Mouse (Mus musculus) CD4-positive helper T cell, adult 2 months (primary cell): ENCODE measurements around the gene Hpcal1.

ENCODE experiments used
- DNase-seq: peaks from one replicate; pipeline ENCODE4 v3.0.0-alpha.2; 2012; ENCODE audit warnings: low read depth, missing footprints, low spot score

Gene Hpcal1

DNA sequence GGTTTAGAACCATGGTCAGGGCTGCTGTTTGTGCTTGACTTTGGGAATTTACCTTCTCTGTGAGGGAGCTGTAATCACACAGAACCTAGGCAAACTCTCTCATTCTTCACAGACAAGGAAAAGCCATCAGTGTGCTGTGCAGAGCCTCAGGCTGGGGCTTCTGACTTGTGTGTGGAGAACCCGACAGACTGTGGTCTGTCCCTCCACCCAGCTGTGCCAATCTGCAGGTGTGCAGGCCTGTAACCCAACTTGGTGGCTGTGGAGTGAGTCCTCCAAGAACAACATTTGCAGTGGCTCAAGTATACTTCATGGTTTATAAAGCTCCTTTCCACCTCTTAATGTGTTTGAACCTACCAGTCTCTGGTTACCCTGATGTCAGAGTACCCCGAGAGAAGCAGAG, 4.5 kb upstream of the Hpcal1 start:
- DNase-seq = no peak

DNA sequence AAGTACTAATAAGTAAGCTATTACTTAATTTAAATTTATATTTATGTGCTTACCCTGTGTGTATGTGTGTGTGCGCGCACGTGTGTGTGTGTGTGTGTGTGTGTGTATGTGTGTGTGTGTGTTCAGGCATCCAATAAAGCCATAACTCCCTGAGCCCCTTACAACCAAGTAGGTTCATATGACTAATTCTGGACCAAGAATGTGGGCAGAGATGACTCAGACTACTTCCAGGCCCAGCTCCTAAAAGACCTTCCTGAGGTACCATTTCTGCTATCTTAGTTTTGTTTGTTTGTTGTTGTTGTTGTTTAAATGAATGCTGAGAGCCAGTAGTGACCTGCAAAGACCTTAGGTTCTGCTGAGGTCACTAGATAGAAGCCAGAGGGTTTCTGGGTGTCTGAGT, 1.7 kb upstream of the Hpcal1 start:
- no peak for DNase-seq

DNA sequence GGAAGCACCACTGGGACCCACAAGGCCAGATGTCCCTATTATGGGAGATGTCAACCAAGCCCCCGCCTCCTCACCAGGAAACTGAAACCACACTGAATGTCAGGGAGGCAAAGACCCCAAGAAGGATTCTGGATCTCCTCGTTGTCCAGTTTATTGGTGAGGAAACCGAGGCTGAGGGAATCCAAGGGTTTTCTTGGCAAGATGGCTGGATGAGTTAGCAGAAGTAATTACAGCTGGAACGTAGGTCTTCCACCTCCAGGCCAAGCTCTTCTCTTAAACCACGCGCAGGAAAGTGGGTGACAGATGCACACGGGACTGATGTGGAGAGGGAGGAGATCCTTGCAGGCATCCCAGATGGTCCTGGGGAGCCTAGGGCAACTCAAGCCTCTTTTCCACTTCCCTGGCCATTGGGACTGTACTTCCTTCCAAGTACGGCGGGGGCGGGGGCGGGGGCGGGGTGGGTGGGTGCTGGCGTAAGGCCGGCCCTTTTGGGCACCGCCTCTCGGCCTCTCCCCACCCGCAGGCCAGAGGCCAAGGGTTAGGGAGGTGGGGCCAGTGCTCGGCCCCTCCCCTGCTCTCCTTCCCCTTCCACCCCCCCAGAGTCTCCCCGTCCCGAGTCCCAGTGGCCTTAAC, 609 bp upstream of the Hpcal1 start:
- no peak for DNase-seq

DNA sequence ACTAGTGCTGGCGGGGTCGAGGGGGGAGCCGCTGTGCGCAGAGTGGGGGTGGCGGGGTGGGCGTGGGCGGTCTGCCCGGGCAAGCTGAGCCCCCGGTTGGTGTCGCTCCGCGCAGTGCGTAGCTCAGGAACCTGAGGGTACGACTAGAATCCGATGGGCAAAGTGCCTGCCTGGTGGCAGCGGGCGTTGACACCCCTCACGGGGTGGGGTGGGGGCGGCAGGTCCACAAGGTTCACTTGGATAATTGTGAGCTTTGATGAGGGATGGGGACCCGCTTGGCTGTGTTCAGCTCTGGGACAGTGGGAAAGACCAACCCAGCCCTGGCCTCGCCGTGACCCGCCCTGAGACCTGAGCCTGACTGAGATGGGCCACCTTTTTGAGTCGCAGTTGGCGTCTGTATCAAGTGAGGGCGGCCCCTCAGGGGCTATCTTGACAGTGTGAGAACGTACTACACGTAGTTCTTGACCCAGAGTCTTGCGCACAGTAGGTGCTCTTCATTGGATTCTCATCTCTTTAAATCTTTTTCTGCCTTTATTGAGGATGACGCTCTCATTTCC, 742 bp downstream of the Hpcal1 start:
- DNase-seq = peak; percentile 57

DNA sequence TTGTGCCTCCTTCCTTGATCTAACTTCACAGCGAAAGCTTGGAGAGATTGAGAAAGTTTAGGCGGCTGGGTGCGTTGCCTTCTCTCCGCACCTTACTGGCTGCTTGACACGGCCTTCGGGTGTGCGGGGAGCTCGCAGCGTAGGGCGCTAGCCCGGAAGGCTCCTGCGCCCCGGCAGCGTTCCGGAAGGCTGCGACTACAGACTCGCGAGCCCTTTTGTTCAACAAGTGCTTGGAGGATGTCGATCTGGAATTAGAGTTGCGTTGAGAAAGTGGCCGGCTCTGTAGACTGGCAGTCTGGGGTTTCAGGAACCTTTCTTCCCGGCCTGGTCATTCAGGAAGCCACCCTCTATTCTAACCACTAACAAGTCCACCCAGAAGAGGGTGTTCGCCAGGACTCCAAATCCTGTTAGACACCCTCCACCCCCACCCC, 1.2 kb downstream of the Hpcal1 start:
- DNase-seq = peak; percentile 70

DNA sequence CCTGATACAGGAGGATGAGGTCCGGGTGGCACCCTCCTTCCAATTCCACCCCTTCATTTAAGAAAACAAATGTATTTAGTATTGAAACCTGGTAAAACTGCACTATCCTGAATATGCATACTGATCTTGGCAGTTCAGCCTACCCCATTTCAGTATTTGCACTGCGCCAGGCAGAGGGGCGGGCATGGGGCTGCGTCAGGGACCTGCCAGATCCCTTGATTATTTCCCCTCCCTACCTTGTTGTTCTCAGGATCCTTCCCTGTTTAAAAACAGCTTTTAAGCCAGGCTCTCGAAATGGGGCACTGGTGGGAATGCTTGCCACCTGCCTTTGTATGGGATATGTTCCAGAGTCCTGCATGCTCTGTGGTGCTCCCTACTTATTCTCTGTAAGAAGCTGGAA, 1.7 kb downstream of the Hpcal1 start:
- DNase-seq = no peak

DNA sequence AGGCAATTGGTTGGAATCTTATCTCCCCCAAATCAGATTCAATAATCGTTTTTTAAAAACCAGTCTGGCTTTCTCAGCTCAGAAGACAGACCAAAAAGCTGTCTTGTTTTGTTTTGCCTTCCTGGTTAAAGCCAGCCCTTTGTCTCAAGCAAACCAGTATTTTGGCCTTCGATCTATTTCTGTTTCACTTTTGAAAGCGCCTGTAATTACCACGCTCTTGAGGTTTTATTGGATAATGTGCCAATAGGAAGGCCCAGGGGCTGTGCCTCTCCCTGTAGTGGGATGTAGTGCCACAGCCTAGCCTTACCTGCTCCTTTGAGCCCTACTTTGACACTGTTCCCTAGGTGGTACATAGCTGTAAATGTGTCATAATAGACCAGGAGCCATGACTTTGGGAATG, 2.3 kb downstream of the Hpcal1 start:
- DNase-seq = peak; percentile 38

DNA sequence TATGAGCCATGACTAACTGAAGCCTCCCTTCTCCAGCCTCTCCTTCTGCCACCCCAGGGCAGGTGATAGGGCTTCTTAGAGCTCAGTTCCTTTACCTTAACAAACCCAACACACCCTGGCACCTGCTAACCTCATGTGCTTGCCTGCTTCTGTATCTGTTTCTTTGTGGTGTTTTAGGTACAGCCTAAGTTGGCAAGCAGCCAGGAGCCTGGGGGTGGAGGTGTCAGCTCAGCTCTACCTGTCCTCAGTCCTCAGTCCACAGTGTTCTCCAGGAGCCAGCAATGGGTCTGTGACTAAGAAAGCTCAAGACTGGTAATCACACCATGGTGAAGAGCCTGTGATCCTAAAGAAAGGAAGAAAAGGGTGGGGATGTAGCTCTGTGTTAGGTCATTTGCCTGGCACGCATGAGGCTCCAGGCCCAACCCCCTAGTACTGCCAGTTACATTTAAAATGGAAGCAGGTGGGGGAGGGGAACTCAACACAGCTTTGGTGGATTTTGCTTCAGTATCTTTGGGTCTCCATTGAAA, 4.0 kb downstream of the Hpcal1 start:
- peak; percentile 77 for DNase-seq

DNA sequence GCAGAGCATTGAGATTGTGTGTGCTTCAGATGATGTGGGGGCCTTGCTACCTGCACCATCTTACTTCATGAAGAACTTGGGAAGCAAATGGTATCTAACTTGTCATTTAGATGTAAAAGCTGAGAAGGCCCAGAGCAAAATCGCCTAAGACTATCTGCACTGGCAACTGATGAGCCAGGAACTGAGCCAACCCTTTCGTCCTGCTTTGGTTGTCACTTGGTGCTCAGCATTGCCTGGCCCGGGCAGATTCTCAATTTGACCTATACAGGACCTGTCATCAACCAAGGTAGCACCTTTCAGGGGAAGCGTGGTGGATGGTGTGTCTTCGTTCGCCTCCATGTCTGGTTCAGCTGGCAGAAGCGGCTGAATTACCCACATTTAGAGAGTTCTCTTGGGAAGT, 5.7 kb downstream of the Hpcal1 start:
- no peak for DNase-seq

DNA sequence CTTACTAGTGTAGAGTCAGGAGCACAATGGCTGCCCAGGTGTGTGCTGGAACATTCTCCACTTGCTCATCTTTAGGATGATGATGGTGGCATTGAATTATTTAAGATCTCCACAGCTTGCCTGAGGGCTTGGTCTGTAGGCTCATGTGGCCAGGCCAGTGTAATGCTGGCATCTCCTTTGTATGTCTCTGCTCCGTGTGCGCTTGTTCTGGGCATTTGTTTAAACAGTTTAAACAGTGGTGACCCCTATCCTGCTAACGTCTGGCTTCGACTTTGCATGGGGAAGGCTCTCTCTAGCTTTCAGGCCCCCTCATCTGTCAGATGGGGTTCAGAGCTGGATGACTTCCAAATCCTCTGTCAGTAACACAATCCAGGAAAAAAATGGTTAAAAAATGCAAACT, 8.3 kb downstream of the Hpcal1 start:
- no peak for DNase-seq

DNA sequence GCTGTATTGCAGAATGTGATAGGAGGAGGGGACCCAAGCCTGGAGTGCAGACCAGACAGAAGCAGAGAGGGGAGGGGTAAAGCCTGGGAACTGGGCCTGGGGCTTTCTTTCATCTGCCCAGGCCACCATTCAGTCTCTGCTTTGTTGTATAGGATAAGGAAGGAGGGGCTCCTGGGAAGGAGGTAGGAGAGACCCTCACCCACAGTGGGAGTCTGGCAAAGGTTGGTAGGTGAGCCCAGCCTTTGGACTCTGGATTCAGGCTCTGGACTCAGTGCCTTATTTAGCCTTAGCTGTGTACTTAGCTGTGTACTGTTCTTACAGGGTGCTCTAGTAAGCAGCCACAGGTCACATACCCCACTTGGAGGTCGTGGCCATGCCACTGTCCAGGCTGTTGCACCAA, 8.8 kb downstream of the Hpcal1 start:
- no peak for DNase-seq

DNA sequence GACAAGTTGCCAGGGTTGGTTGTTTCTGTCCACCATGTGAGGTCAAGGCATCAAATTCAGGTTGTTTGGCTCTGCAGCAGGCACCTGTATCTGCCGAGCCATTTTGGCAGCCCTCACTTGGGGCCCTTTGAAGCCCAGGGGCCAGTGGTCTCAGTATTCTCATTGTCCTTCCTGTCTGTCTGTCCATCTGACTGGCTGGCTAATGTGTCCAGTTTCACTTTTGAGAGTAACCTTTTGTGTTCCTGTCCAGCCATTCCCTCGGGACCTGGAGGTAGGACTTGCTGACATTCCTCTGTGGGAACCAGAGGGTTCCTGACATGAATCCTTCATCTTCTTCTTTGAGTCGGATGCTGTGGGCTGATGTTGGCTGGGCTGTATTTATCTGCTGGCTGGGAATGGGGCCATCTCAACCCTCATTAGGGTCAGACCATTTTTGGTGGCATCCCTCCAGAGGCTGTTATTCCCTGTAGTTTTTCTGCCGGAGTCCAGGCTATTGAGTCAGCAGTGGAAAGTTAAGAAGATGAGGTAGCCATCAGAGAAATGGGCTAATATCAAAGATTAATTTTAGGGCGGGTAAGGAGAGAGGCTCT, 10.6 kb downstream of the Hpcal1 start:
- no peak for DNase-seq

DNA sequence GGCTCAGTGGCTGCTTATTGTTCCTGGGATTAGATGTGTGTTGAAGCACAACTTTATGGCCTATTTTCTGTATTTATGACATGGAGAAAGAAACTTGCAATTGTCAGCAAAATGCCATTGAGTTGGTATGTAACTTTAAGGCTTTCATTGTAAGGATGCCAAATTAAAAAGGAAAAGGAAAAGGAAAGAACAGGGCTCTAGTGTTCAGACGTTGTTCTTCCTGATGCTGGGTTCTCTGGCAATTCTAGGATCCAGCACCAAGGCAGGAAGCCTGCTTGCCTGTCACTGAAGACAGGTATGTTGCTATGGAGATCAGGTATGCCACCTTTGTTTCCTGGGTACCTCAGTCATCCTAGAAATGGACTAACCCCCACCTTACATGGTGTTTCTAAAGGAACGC, 11.1 kb downstream of the Hpcal1 start:
- no peak for DNase-seq

DNA sequence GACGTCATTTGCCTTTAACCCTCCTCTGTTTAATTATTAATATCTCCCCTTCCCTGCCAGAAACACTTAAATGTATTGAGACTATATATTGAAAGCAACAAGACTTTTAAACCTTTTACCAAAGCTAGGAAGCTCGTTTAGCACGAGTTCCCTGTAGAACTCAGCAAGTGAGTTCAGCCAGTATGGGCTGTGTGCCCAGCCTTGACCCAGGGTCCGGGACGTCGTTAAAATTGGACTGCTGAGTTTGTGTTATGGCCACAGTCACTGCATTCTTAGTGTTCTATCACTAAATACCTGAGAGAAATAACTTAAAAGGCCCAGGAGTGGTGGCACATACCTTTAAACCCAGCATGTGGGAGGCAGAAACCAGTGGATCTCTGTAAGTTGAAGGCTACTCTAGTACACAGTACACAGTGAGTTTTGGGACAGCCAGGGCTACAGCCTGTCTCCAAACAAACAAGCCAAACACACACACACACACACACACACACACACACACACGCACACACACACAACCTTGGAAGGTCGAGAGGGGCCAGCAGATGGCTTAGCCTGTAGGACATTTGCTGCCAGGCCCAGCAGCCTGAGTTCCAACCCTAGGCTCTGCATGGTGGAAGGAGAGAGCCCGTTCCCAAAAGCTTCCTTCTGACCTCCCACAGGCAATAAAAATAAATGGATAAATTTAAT, 11.7 kb downstream of the Hpcal1 start:
- no peak for DNase-seq

DNA sequence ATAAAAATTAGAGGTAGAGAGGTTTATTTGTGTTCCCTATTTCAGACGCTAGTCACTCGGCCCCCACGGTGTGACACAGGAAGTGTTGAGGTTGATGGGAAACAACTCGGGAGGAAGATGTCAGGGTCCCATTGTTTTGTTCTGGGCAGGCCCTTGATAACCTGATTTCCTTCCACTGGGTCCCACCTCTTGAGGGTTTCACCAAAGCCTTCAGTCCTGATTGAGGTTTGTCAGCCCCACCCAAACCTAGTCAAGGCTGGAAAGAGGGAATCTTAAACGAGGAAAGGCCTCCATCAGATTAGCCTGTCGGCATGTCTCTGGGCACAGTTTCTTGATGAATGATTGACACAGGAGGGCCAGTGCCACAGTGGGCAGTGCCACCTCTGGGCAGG, 12.3 kb downstream of the Hpcal1 start:
- DNase-seq = no peak

DNA sequence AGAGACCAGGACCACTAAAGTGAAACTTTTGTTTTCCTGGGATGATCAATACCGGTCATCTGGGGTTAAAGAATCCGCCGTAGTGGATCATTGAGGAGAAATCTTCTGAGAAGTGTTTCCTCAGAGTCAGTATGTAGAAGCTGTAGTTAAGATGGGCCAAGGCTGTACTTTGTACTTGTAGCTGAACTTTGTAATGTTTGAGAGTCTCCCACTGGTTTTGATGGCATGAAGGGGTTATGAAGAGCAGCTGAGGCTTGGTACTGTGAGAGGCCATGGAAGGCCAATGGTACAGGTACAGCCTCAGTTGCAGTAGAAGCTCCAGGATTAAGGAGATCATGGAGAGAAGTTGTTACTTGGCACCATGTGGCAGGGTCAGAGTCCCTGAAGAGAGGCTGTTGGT, 13.2 kb downstream of the Hpcal1 start:
- DNase-seq = no peak

DNA sequence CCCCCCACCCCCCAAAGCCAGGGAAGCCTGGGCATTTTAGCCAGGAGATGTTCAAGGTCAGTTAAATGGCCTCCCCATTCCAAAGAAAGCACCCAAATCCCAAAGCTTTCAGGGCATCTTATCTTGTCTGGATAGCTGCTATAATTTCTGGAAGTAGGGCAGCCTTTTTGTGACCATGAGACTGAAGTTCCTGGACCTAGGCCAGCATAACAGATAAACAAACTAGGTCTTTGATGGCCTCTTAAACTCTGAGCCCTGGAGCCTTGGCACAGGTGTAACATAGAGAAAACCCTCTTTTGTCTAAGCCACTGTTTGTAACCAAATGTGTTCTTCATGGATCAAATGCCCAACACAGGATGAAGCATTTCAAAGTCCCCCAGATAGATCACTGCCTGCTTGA, 16.8 kb downstream of the Hpcal1 start:
- no peak for DNase-seq

DNA sequence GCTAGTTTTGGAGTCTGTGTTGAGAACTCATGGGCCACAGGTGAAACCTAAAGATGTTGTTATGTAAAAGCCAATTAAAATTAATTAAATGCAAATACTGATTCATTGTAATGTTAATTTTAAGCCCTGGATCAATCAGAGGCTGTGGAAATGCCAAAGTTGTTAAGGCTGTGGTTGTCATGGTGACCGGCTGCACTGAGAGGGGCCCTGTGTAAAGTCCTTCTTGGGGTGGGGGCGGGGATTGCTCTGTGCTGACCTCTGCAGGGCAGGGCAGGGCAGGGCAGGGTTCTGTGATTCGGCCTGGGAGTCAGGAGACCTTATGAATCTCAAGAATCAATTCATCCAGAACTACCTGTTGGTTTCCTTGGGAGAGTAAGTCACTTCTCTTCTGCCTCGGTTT, 18.8 kb downstream of the Hpcal1 start:
- no peak for DNase-seq

DNA sequence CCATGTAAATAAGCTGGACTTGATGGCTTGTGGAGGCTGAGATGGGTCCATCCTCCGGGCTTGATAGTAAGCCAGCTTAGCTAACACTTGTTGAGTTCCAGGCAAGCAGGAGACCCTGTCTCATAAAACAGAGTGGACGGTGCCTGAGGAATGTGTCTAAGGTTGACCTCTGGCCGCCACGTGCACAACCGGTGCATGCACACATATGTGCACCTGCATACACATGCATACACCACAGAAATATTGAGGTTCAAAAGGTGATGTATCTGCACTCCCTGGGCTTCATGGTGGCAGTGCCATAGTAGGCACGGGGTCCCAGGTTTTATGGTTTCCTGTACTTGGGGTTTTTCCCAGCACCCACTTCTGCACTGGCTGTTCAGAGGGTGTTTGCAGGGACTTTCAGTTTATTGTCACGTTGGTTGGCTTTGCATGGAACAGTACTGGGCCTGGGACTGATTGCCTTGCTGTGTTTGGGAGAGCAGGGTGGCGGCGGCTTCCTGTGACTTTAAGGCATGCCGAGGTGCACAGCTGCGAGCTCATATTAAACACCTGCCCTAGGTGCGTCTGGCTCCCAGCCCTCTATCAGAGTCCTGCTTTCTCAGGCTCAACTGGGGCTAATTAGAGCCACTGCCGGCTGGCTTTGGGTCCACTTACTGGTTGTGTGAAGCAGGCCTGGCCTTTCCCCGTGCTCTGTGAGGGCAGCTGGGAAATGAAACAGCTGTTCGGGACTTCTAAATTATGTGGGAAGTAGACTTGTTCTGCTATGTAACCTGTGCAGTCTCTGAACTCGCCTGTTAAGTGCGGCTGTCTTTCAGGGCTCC, 19.5 kb downstream of the Hpcal1 start:
- peak; percentile 39 for DNase-seq

DNA sequence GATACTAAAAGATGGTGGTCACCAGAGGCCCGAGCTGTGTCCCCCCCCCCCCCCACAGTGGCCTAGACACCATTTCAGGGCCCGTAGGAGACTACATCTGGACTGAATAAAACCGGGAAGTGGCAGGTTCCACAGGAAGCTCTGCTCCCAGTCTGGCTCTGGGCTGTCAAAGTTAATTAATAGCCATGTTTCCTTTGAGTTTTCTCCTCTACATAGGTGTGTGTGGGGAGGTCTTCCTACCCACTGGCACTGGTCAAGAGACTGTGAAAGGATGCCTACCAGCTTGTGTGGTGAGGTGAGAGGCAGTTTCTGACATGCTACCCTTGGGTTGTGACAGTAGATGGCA, 20.1 kb downstream of the Hpcal1 start:
- no peak for DNase-seq

DNA sequence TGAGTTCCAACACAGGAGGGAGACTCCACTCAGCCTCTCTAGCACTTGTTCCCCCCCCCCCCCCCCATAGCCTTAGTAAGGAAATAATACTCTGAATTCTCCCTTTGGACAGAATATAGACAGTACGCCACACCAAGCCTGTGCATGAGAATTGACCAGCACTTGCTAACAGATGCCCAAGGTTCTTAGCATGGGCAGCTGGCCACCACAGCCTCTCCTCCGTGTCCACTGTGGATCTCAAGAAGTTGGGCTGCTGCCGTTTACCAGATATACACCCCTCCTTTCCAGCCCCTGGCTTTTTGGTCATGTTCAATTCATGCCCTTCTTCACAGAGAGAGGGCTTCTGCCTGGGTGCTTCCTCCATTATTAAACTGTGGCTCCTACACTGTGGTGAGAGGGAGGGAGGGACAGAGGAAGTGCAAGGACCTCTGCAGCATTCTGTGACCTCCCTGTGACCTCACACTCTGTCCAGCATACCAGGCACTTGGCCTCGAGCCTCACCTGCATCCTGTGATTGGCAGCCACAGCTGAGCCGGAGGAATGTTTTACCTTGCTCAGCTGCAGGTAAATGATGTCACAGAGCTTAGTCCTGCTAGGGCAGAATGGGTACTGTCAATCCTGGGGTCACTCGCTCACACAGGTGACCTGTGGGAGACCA, 21.2 kb downstream of the Hpcal1 start:
- DNase-seq = no peak
